11 mouse cellular contexts compared by ENCODE assay signal in genomic region chrX:10576349-10576748, GRCm38 (mm10).
"Had no signal": no experiment of that assay in that cellular context is flagged by ENCODE, and none has a peak within 500 bp of the region (broad histone marks: within the 10 kb centered on the region; RNA-seq: fewer than 3 reads in every experiment).

No protein-coding gene starts in this region.

- H3K9me3 ChIP-seq: limb, embryonic 10.5 days; liver, embryonic 15.5 days; midbrain, embryonic 13.5 days had no signal

- H3K36me3 ChIP-seq: limb, embryonic 10.5 days; liver, embryonic 15.5 days; midbrain, embryonic 13.5 days had no signal

- H3K9ac ChIP-seq: liver, embryonic 15.5 days; midbrain, embryonic 13.5 days had no signal

- ATAC-seq: lung, postnatal 0 days; midbrain, embryonic 13.5 days had no signal

- H3K27me3 ChIP-seq: liver, embryonic 15.5 days; midbrain, embryonic 13.5 days had no signal

- DNase-seq: kidney, postnatal 36 days; lung, adult 2 months; lung, postnatal 36 days; right cerebral cortex, postnatal 14 days; thymus, postnatal 25 days had no signal

- H3K4me2 ChIP-seq: liver, embryonic 11.5 days; liver, embryonic 15.5 days; midbrain, embryonic 13.5 days had no signal

- H3K27ac ChIP-seq: left cerebral cortex, adult 2 months; limb, embryonic 10.5 days; liver, embryonic 15.5 days; midbrain, embryonic 13.5 days had no signal

- H3K4me3 ChIP-seq: left cerebral cortex, adult 2 months; limb, embryonic 10.5 days; liver, embryonic 15.5 days; midbrain, embryonic 13.5 days had no signal

- H3K4me1 ChIP-seq: limb, embryonic 10.5 days; liver, embryonic 15.5 days had no signal
